Mouse (Mus musculus): ENCODE results near the gene Art2b. TPM values are rescaled to one million over a fixed set of nuclear protein-coding genes. Genes with fewer than 3 reads are reported as not detected.
"Not testable (repeated sequence)": the region's sequence is repeated elsewhere in the genome, so short reads cannot be mapped to it uniquely, and the experiment has no call there.

The Art2b gene
- polyA plus RNA-seq, 1 experiment: not detected

DNA sequence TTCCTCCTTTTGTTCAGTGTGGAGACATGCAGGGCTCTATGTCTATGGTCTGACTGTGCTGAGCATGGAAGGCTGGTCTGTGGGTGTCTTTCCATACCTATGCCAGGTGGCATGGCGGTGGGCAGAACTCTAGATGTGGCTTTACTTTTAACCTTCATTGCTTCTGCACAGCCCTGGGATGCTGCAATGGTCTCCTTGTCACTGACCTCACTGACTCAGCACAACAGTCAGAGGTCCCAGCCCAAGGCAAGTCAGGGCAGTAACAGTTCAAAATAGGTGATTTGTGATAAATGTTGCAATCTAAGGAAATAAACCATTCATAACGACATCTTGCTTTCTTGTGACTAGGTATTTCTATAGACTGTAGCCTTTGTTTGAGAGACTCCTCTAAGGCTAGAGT is 21.3 kb downstream of the Art2b start:
- H3K27me3 ChIP-seq (ENCODE audit: control insufficient read depth, insufficient read depth, insufficient read length): peaks cover 11% of the 10 kb centered on the region
- TF ChIP-seq MYOG (IDR thresholded peaks at IDR 0.05; ENCODE audit: control insufficient read depth in 1 of 3, insufficient read depth in 1 of 3, insufficient read length in 2 of 3, low read depth in 2 of 3) (no peak), POLR2A (IDR thresholded peaks at IDR 0.05; ENCODE audit: insufficient read length, low read depth) (no peak), SRF (IDR thresholded peaks at IDR 0.05; ENCODE audit: control insufficient read depth, insufficient read length, low read depth) (no peak), TCF12 (IDR thresholded peaks at IDR 0.05; ENCODE audit: insufficient read depth, poor library complexity, severe bottlenecking) (no peak), POLR2AphosphoS2 (IDR thresholded peaks at IDR 0.05; ENCODE audit: insufficient read length, low read depth) (no peak), E2F4 (IDR thresholded peaks at IDR 0.05; ENCODE audit: insufficient read depth) (no peak), CEBPB (IDR thresholded peaks at IDR 0.05; ENCODE audit: insufficient read depth, poor library complexity, severe bottlenecking) (no peak), MAX (IDR thresholded peaks at IDR 0.05; ENCODE audit: low read depth) (no peak), USF1 (IDR thresholded peaks at IDR 0.05; ENCODE audit: low read depth) (no peak), TCF3 (IDR thresholded peaks at IDR 0.05; ENCODE audit: insufficient read length, low read depth) (no peak), REST (IDR thresholded peaks at IDR 0.05; ENCODE audit: insufficient read depth, insufficient read length) (no peak), MYOD1 (IDR thresholded peaks at IDR 0.05; ENCODE audit: control insufficient read depth in 1 of 3, insufficient read length in 2 of 3, low read depth in 2 of 3) (no peak)
- H3K4me3 ChIP-seq: no peak overlapping the region
- H3K79me2 ChIP-seq (ENCODE audit: control insufficient read depth, insufficient read depth): no peaks in the 10 kb centered on the region
- no peak overlapping the region for H3ac ChIP-seq (ENCODE audit: control insufficient read depth, insufficient read length)
- H3K4me2 ChIP-seq (ENCODE audit: low read depth): no peak overlapping the region
- H3K36me3 ChIP-seq (ENCODE audit: control insufficient read depth, insufficient read depth): no peaks in the 10 kb centered on the region

DNA sequence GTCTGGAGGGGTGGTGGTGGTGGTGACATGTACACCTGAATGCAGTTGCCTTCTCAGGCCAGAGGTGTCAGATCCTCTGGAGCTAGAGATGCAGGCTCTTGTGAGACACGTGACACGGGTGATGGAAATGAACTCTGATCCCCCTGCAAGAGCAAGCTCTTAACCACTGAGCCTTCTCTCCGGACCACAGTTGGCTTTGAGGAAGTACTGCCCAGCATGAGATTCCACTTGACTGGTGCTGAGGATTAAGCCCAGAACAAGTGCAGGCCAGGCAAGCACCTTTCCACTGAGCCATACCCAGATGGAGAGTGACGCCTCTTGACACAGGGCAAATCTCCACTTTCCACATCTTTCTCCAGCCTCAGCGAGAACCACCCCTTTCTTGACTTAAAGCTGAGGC is 26.0 kb downstream of the Art2b start:
- H3K79me2 ChIP-seq (ENCODE audit: control insufficient read depth, insufficient read depth); H3ac ChIP-seq (ENCODE audit: control insufficient read depth, insufficient read length); H3K4me2 ChIP-seq (ENCODE audit: low read depth); H3K36me3 ChIP-seq (ENCODE audit: control insufficient read depth, insufficient read depth); H3K4me3 ChIP-seq: not testable (repeated sequence)
- H3K27me3 ChIP-seq (ENCODE audit: control insufficient read depth, insufficient read depth, insufficient read length): peaks cover 11% of the 10 kb centered on the region

- Histone ChIP-seq H3K27me3 (ENCODE audit: control insufficient read depth, insufficient read depth, insufficient read length) (no peaks in the 10 kb centered on the region), H3K4me2 (ENCODE audit: low read depth) (no peak overlapping the region), H3K4me3 (no peak overlapping the region), H3ac (ENCODE audit: control insufficient read depth, insufficient read length) (no peak overlapping the region), H3K79me2 (ENCODE audit: control insufficient read depth, insufficient read depth) (no peaks in the 10 kb centered on the region), H3K36me3 (ENCODE audit: control insufficient read depth, insufficient read depth) (no peaks in the 10 kb centered on the region)
- TF ChIP-seq USF1 (IDR thresholded peaks at IDR 0.05; ENCODE audit: low read depth) (no peak), POLR2A (IDR thresholded peaks at IDR 0.05; ENCODE audit: insufficient read length, low read depth) (no peak), REST (IDR thresholded peaks at IDR 0.05; ENCODE audit: insufficient read depth, insufficient read length) (no peak), TCF3 (IDR thresholded peaks at IDR 0.05; ENCODE audit: insufficient read length, low read depth) (no peak), SRF (IDR thresholded peaks at IDR 0.05; ENCODE audit: control insufficient read depth, insufficient read length, low read depth) (no peak), CEBPB (IDR thresholded peaks at IDR 0.05; ENCODE audit: insufficient read depth, poor library complexity, severe bottlenecking) (no peak), MYOD1 (IDR thresholded peaks at IDR 0.05; ENCODE audit: control insufficient read depth in 1 of 3, insufficient read length in 2 of 3, low read depth in 2 of 3) (no peak), MYOG (IDR thresholded peaks at IDR 0.05; ENCODE audit: control insufficient read depth in 1 of 3, insufficient read depth in 1 of 3, insufficient read length in 2 of 3, low read depth in 2 of 3) (no peak), E2F4 (IDR thresholded peaks at IDR 0.05; ENCODE audit: insufficient read depth) (no peak), POLR2AphosphoS2 (IDR thresholded peaks at IDR 0.05; ENCODE audit: insufficient read length, low read depth) (no peak), TCF12 (IDR thresholded peaks at IDR 0.05; ENCODE audit: insufficient read depth, poor library complexity, severe bottlenecking) (no peak)
Observed at GRCm38 (mm10) chr7:101557391-101557790, 28.0 kb downstream of the Art2b start.

GRCm38 (mm10) chr7:101555473-101555872 is 29.9 kb downstream of the Art2b start:
- not testable (repeated sequence) for H3K4me2 ChIP-seq (ENCODE audit: low read depth); H3K79me2 ChIP-seq (ENCODE audit: control insufficient read depth, insufficient read depth); H3K36me3 ChIP-seq (ENCODE audit: control insufficient read depth, insufficient read depth); H3K27me3 ChIP-seq (ENCODE audit: control insufficient read depth, insufficient read depth, insufficient read length); H3ac ChIP-seq (ENCODE audit: control insufficient read depth, insufficient read length); H3K4me3 ChIP-seq

DNA sequence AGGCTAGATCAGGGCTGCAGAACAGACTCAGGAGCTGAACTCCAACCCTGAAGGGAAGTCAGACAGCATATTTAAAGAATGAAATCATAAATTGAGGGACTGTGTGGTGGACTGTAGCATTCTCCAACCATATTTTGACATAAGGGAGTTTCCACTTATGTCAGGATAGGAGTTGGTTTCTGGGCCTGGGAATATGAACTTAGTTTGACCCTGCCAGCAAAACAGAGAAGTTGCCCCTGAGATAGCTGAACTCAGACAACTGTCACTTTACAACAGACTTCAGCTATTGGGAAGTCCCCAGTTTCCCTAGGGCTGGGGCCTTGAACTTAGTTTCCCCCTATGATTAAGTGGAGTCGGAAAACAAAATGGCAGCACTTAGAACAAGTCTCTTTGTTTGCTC is 33.9 kb downstream of the Art2b start:
- TF ChIP-seq MAX (IDR thresholded peaks at IDR 0.05; ENCODE audit: low read depth): no peak
- no peak for TF ChIP-seq TCF3 (IDR thresholded peaks at IDR 0.05; ENCODE audit: insufficient read length, low read depth)
- no peak for TF ChIP-seq USF1 (IDR thresholded peaks at IDR 0.05; ENCODE audit: low read depth)
- TF ChIP-seq MYOG (IDR thresholded peaks at IDR 0.05; ENCODE audit: control insufficient read depth in 1 of 3, insufficient read depth in 1 of 3, insufficient read length in 2 of 3, low read depth in 2 of 3): no peak
- no peak for TF ChIP-seq CEBPB (IDR thresholded peaks at IDR 0.05; ENCODE audit: insufficient read depth, poor library complexity, severe bottlenecking)
- TF ChIP-seq POLR2AphosphoS2 (IDR thresholded peaks at IDR 0.05; ENCODE audit: insufficient read length, low read depth): no peak
- TF ChIP-seq E2F4 (IDR thresholded peaks at IDR 0.05; ENCODE audit: insufficient read depth): no peak
- no peak for TF ChIP-seq POLR2A (IDR thresholded peaks at IDR 0.05; ENCODE audit: insufficient read length, low read depth)
- no peak for TF ChIP-seq REST (IDR thresholded peaks at IDR 0.05; ENCODE audit: insufficient read depth, insufficient read length)
- no peak for TF ChIP-seq SRF (IDR thresholded peaks at IDR 0.05; ENCODE audit: control insufficient read depth, insufficient read length, low read depth)
- no peak for TF ChIP-seq TCF12 (IDR thresholded peaks at IDR 0.05; ENCODE audit: insufficient read depth, poor library complexity, severe bottlenecking)
- TF ChIP-seq MYOD1 (IDR thresholded peaks at IDR 0.05; ENCODE audit: control insufficient read depth in 1 of 3, insufficient read length in 2 of 3, low read depth in 2 of 3): no peak
- Histone ChIP-seq H3K27me3 (ENCODE audit: control insufficient read depth, insufficient read depth, insufficient read length) (no peaks in the 10 kb centered on the region), H3K4me3 (no peak overlapping the region), H3ac (ENCODE audit: control insufficient read depth, insufficient read length) (no peak overlapping the region), H3K36me3 (ENCODE audit: control insufficient read depth, insufficient read depth) (no peaks in the 10 kb centered on the region), H3K79me2 (ENCODE audit: control insufficient read depth, insufficient read depth) (no peaks in the 10 kb centered on the region), H3K4me2 (ENCODE audit: low read depth) (no peak overlapping the region)
